Mouse (Mus musculus) spleen, adult 2 months (tissue): ENCODE measurements around the gene Vps13d. TPM values are rescaled to one million over a fixed set of nuclear protein-coding genes. Genes with fewer than 3 reads are reported as not detected.

ENCODE experiments used
- DNase-seq, 2 experiments: peaks; one replicate each; pipeline versions ENCODE4 v3.0.0 to v3.0.0-alpha.2; 2012 to 2021; ENCODE audit warnings: low spot score in 2 of 2, low read depth in 1 of 2
- H3K27ac ChIP-seq: fragments of 200-500 bp; 2 replicates; pipeline ENCODE4 v1.5.1; 2012; ENCODE audit warnings: low read length, inconsistent platforms; ENCODE audit not compliant: insufficient read depth
- H3K27me3 ChIP-seq: fragments of 200-500 bp; 2 replicates; pipeline ENCODE4 v1.6.1; 2012; ENCODE audit warnings: mild to moderate bottlenecking, moderate library complexity, low read length, inconsistent platforms; ENCODE audit not compliant: control insufficient read depth, insufficient read depth
- H3K36me3 ChIP-seq: fragments of 200-500 bp; 2 replicates; pipeline ENCODE4 v1.6.1; 2012; ENCODE audit warnings: mild to moderate bottlenecking, low read length, inconsistent platforms; ENCODE audit not compliant: control insufficient read depth, insufficient read depth
- H3K4me1 ChIP-seq: fragments of 200-500 bp; 2 replicates; pipeline ENCODE4 v1.6.1; 2011; ENCODE audit warnings: inconsistent platforms; ENCODE audit not compliant: control insufficient read depth, insufficient read depth, insufficient read length
- H3K4me3 ChIP-seq: fragments of 200-500 bp; 2 replicates; pipeline ENCODE4 v1.5.1; 2011; ENCODE audit warnings: mild to moderate bottlenecking, inconsistent platforms; ENCODE audit not compliant: insufficient read depth, insufficient read length; ENCODE audit errors: extremely low read depth
- CTCF ChIP-seq: fragments of 200-500 bp; IDR thresholded peaks from 2 replicates; pipeline ENCODE4 v1.5.1; 2011; ENCODE audit warnings: mild to moderate bottlenecking, inconsistent platforms; ENCODE audit not compliant: insufficient read depth, insufficient read length, insufficient replicate concordance; ENCODE audit errors: extremely low read depth
- POLR2A ChIP-seq: fragments of 200-500 bp; IDR thresholded peaks from 2 replicates; pipeline ENCODE4 v1.6.1; 2011; ENCODE audit warnings: low read depth, low read length, inconsistent platforms
- WGBS: fragments of 180-500 bp; shearing (Covaris S2); methylation state at CpG from one replicate; pipeline ENCODE4 v1.1.7; 2018; 5-methylcytosine and 5-hydroxymethylcytosine counted together
- polyA plus RNA-seq: library from polyadenylated mRNA; depleted of rRNA; stranded (reverse); fragments of >200 nt; gene quantifications from 2 replicates; pipeline ENCODE4 v1.2.3, GENCODE M21; 2012

Gene Vps13d
- polyA plus RNA-seq, 1 experiment, result 12.1 TPM

GRCm38 (mm10) chr4:145211076-145211475, 16.3 kb upstream of the Vps13d start:
- 8% methylated on average over 2 of the region's 2 CpGs for WGBS
- TF ChIP-seq POLR2A, result no peak
- no peak for TF ChIP-seq CTCF
- no peaks in the 10 kb centered on the region for H3K27me3 ChIP-seq

GRCm38 (mm10) chr4:145210564-145210963, 15.8 kb upstream of the Vps13d start:
- no peak for DNase-seq
- peaks cover 11% of the 10 kb centered on the region for H3K4me1 ChIP-seq
- no peak for TF ChIP-seq POLR2A
- no peak for TF ChIP-seq CTCF
- no peaks in the 10 kb centered on the region for H3K27me3 ChIP-seq
- 26% methylated on average over 5 of the region's 5 CpGs for WGBS
- H3K4me3 ChIP-seq, result no peak overlapping the region
- peaks cover 5% of the 10 kb centered on the region for H3K36me3 ChIP-seq
- H3K27ac ChIP-seq, result peak overlapping the region; percentile 73

More at GRCm38 (mm10) chr4:145211076-145211475, 16.3 kb upstream of the Vps13d start:
- DNase-seq, result no peak
- Histone ChIP-seq H3K4me3 (no peak overlapping the region), H3K36me3 (peaks cover 9% of the 10 kb centered on the region), H3K4me1 (peaks cover 11% of the 10 kb centered on the region), H3K27ac (peak overlapping the region; percentile 73; the same call in 1 of the 2 replicates)

GRCm38 (mm10) chr4:145209690-145210088, 14.9 kb upstream of the Vps13d start:
- Histone ChIP-seq H3K4me3 (no peak overlapping the region), H3K27me3 (no peaks in the 10 kb centered on the region), H3K36me3 (no peaks in the 10 kb centered on the region), H3K27ac (no peak overlapping the region), H3K4me1 (peaks cover 11% of the 10 kb centered on the region)
- DNase-seq, result no peak
- 61% methylated on average over 5 of the region's 5 CpGs for WGBS
- no peak for TF ChIP-seq POLR2A
- no peak for TF ChIP-seq CTCF

- no peaks in the 10 kb centered on the region for H3K27me3 ChIP-seq
- no peaks in the 10 kb centered on the region for H3K36me3 ChIP-seq
- TF ChIP-seq CTCF (no peak), POLR2A (no peak)
- 43% methylated on average over 6 of the region's 6 CpGs for WGBS
- H3K27ac ChIP-seq, result no peak overlapping the region
- DNase-seq, result no peak
- H3K4me1 ChIP-seq, result peaks cover 11% of the 10 kb centered on the region
- no peak overlapping the region for H3K4me3 ChIP-seq
Measured at GRCm38 (mm10) chr4:145209076-145209689, 14.4 kb upstream of the Vps13d start.

GRCm38 (mm10) chr4:145207718-145208371, 13.0 kb upstream of the Vps13d start:
- 94% methylated on average over 3 of the region's 3 CpGs for WGBS
- Histone ChIP-seq H3K36me3 (no peaks in the 10 kb centered on the region), H3K27me3 (no peaks in the 10 kb centered on the region), H3K4me3 (no peak overlapping the region), H3K27ac (no peak overlapping the region), H3K4me1 (peaks cover 11% of the 10 kb centered on the region)
- TF ChIP-seq CTCF, result no peak
- no peak for TF ChIP-seq POLR2A
- no peak for DNase-seq

- Histone ChIP-seq H3K4me1 (peaks cover 3% of the 10 kb centered on the region; the same call in 1 of the 2 replicates), H3K27ac (no peak overlapping the region), H3K27me3 (no peaks in the 10 kb centered on the region), H3K36me3 (no peaks in the 10 kb centered on the region), H3K4me3 (no peak overlapping the region)
- 90% methylated on average over 8 of the region's 8 CpGs for WGBS
- DNase-seq, result no peak
- TF ChIP-seq CTCF (no peak), POLR2A (no peak)
Measured at GRCm38 (mm10) chr4:145204779-145205178, 10.0 kb upstream of the Vps13d start.

GRCm38 (mm10) chr4:145203305-145203704, 8.5 kb upstream of the Vps13d start:
- Histone ChIP-seq H3K27ac (no peak overlapping the region), H3K36me3 (no peaks in the 10 kb centered on the region), H3K27me3 (no peaks in the 10 kb centered on the region), H3K4me3 (no peak overlapping the region), H3K4me1 (no peaks in the 10 kb centered on the region; the same call in 1 of the 2 replicates)
- TF ChIP-seq CTCF, result no peak
- TF ChIP-seq POLR2A, result no peak
- no peak for DNase-seq
- WGBS, result 75% methylated on average over 2 of the region's 2 CpGs
